Mouse (Mus musculus) forebrain, embryonic 15.5 days (tissue): ENCODE measurements around the gene Pde4d. TPM values are rescaled to one million over a fixed set of nuclear protein-coding genes. Genes with fewer than 3 reads are reported as not detected.
A peak's percentile ranks its signal among the peaks of the same experiment; 100 is the strongest.

Experiments
- ATAC-seq: fragments of 200-750 bp; cut with Nextera tagmentation; replicated peaks from 2 replicates; pipeline ENCODE4 v1.8.0; 2017; ENCODE audit warnings: mild to moderate bottlenecking, moderate TSS enrichment, moderate library complexity
- H3K27ac ChIP-seq: fragments of 300-500 bp; sonication (generic); replicated peaks from 2 replicates; pipeline ENCODE4 v1.5.1; 2015; ENCODE audit warnings: mild to moderate bottlenecking, inconsistent platforms
- H3K27me3 ChIP-seq: fragments of 300-500 bp; sonication (generic); 2 replicates; pipeline ENCODE4 v1.6.1; 2015; ENCODE audit warnings: inconsistent platforms
- H3K36me3 ChIP-seq: fragments of 300-500 bp; sonication (generic); 2 replicates; pipeline ENCODE4 v1.6.1; 2015; ENCODE audit warnings: mild to moderate bottlenecking, inconsistent platforms
- H3K4me1 ChIP-seq: fragments of 300-500 bp; sonication (generic); 2 replicates; pipeline ENCODE4 v1.6.1; 2015; ENCODE audit warnings: inconsistent platforms
- H3K4me2 ChIP-seq: fragments of 300-500 bp; sonication (generic); replicated peaks from 2 replicates; pipeline ENCODE4 v1.6.1; 2015; ENCODE audit warnings: mild to moderate bottlenecking, inconsistent platforms
- H3K4me3 ChIP-seq: fragments of 300-500 bp; sonication (generic); 2 replicates; pipeline ENCODE4 v1.5.1; 2015; ENCODE audit warnings: mild to moderate bottlenecking, inconsistent platforms
- H3K9ac ChIP-seq: fragments of 300-500 bp; sonication (generic); replicated peaks from 2 replicates; pipeline ENCODE4 v1.6.1; 2015; ENCODE audit warnings: mild to moderate bottlenecking, inconsistent platforms
- H3K9me3 ChIP-seq: fragments of 300-500 bp; sonication (generic); 2 replicates; pipeline ENCODE4 v1.6.1; 2016; ENCODE audit warnings: inconsistent platforms
- WGBS: fragments of 180-500 bp; shearing (Covaris S2); methylation state at CpG from one replicate; pipeline ENCODE4 v1.1.7; 2015; ENCODE audit warnings: mixed read lengths; 5-methylcytosine and 5-hydroxymethylcytosine counted together
- polyA plus RNA-seq: library from polyadenylated mRNA; unstranded; fragments of >200 nt; fragmentation: Nextera tagmentation; extraction: Ambion mirVana; gene quantifications from 2 replicates; pipeline ENCODE4 v1.2.1, GENCODE M21; 2015

Pde4d gene
- polyA plus RNA-seq, 1 experiment from 2014 or later, result 16.3 TPM

GRCm38 (mm10) chr13:109096654-109097053 lies 646.9 kb downstream of the Pde4d start:
- no peak overlapping the region for H3K27ac ChIP-seq
- ATAC-seq, result no peak
- H3K4me3 ChIP-seq, result no peak overlapping the region
- H3K9me3 ChIP-seq, result no peaks in the 10 kb centered on the region
- no peak overlapping the region for H3K9ac ChIP-seq
- no peaks in the 10 kb centered on the region for H3K36me3 ChIP-seq
- H3K4me1 ChIP-seq, result peaks cover 2% of the 10 kb centered on the region; the same call in 1 of the 2 replicates
- H3K27me3 ChIP-seq, result no peaks in the 10 kb centered on the region
- 92% methylated on average over 2 of the region's 2 CpGs for WGBS
- no peak overlapping the region for H3K4me2 ChIP-seq

- H3K4me3 ChIP-seq, result peak overlapping the region; percentile 64
- under 1% methylated on average over 8 of the region's 8 CpGs for WGBS
- peaks cover 16% of the 10 kb centered on the region for H3K4me1 ChIP-seq
- H3K36me3 ChIP-seq, result no peaks in the 10 kb centered on the region
- peak overlapping the region; percentile 95 for H3K4me2 ChIP-seq
- no peak overlapping the region for H3K27ac ChIP-seq
- peak overlapping the region; percentile 70 for H3K9ac ChIP-seq
- H3K27me3 ChIP-seq, result peaks cover 5% of the 10 kb centered on the region; the same call in 1 of the 2 replicates
- no peaks in the 10 kb centered on the region for H3K9me3 ChIP-seq
- peak; percentile 48 for ATAC-seq
These were observed 666.2 kb downstream of the Pde4d start for GRCm38 (mm10) chr13:109116004-109116341.

GRCm38 (mm10) chr13:109116342-109117201 lies 666.8 kb downstream of the Pde4d start:
- WGBS, result under 1% methylated on average over 60 of the region's 63 CpGs
- ATAC-seq, result peak; percentile 89
- Histone ChIP-seq H3K4me2 (peak overlapping the region; percentile 95), H3K36me3 (no peaks in the 10 kb centered on the region), H3K27ac (no peak overlapping the region), H3K9me3 (no peaks in the 10 kb centered on the region), H3K9ac (peak overlapping the region; percentile 70), H3K4me3 (peak overlapping the region; percentile 64), H3K27me3 (peaks cover 5% of the 10 kb centered on the region; the same call in 1 of the 2 replicates), H3K4me1 (peaks cover 16% of the 10 kb centered on the region)

GRCm38 (mm10) chr13:109117210-109117791 lies 667.6 kb downstream of the Pde4d start:
- no peak overlapping the region for H3K27ac ChIP-seq
- H3K27me3 ChIP-seq, result peaks cover 5% of the 10 kb centered on the region; the same call in 1 of the 2 replicates
- peaks cover 16% of the 10 kb centered on the region for H3K4me1 ChIP-seq
- no peaks in the 10 kb centered on the region for H3K36me3 ChIP-seq
- WGBS, result 10% methylated on average over 14 of the region's 14 CpGs
- H3K4me3 ChIP-seq, result peak overlapping the region; percentile 64
- no peaks in the 10 kb centered on the region for H3K9me3 ChIP-seq
- peak; percentile 41 for ATAC-seq
- H3K4me2 ChIP-seq, result peak overlapping the region; percentile 95
- H3K9ac ChIP-seq, result peak overlapping the region; percentile 70; the same call in 1 of the 2 replicates

GRCm38 (mm10) chr13:109118296-109118800 lies 668.6 kb downstream of the Pde4d start:
- Histone ChIP-seq H3K4me3 (no peak overlapping the region), H3K27ac (no peak overlapping the region), H3K4me2 (no peak overlapping the region), H3K9ac (no peak overlapping the region), H3K9me3 (no peaks in the 10 kb centered on the region), H3K27me3 (peaks cover 5% of the 10 kb centered on the region; the same call in 1 of the 2 replicates), H3K36me3 (no peaks in the 10 kb centered on the region), H3K4me1 (peaks cover 16% of the 10 kb centered on the region)
- 69% methylated on average over 1 of the region's 1 CpGs for WGBS
- ATAC-seq, result no peak

- Histone ChIP-seq H3K9me3 (no peaks in the 10 kb centered on the region), H3K4me2 (no peak overlapping the region), H3K27me3 (no peaks in the 10 kb centered on the region), H3K27ac (no peak overlapping the region), H3K4me1 (peaks cover 6% of the 10 kb centered on the region), H3K4me3 (no peak overlapping the region), H3K9ac (no peak overlapping the region), H3K36me3 (no peaks in the 10 kb centered on the region)
- WGBS, result 54% methylated on average over 3 of the region's 3 CpGs
- no peak for ATAC-seq
These were observed 672.1 kb downstream of the Pde4d start for GRCm38 (mm10) chr13:109121867-109122266.

GRCm38 (mm10) chr13:109136405-109136804 lies 686.7 kb downstream of the Pde4d start:
- H3K27me3 ChIP-seq, result no peaks in the 10 kb centered on the region
- no peak overlapping the region for H3K27ac ChIP-seq
- no peaks in the 10 kb centered on the region for H3K36me3 ChIP-seq
- WGBS, result 68% methylated on average over 4 of the region's 4 CpGs
- H3K9me3 ChIP-seq, result no peaks in the 10 kb centered on the region
- no peak overlapping the region for H3K9ac ChIP-seq
- H3K4me1 ChIP-seq, result no peaks in the 10 kb centered on the region
- H3K4me3 ChIP-seq, result no peak overlapping the region
- no peak for ATAC-seq
- no peak overlapping the region for H3K4me2 ChIP-seq

GRCm38 (mm10) chr13:109158703-109159102 lies 709.0 kb downstream of the Pde4d start:
- Histone ChIP-seq H3K4me1 (no peaks in the 10 kb centered on the region), H3K4me2 (no peak overlapping the region), H3K27me3 (no peaks in the 10 kb centered on the region), H3K9me3 (no peaks in the 10 kb centered on the region), H3K27ac (no peak overlapping the region), H3K36me3 (no peaks in the 10 kb centered on the region), H3K9ac (no peak overlapping the region), H3K4me3 (no peak overlapping the region)
- no peak for ATAC-seq
- 78% methylated on average over 3 of the region's 3 CpGs for WGBS

- Histone ChIP-seq H3K36me3 (no peaks in the 10 kb centered on the region), H3K9me3 (no peaks in the 10 kb centered on the region), H3K27me3 (no peaks in the 10 kb centered on the region), H3K4me3 (no peak overlapping the region), H3K4me1 (no peaks in the 10 kb centered on the region), H3K27ac (no peak overlapping the region), H3K4me2 (no peak overlapping the region), H3K9ac (no peak overlapping the region)
- ATAC-seq, result no peak
- 36% methylated on average over 9 of the region's 9 CpGs for WGBS
These were observed 719.0 kb downstream of the Pde4d start for GRCm38 (mm10) chr13:109168556-109169334.

GRCm38 (mm10) chr13:109169335-109169606 lies 719.5 kb downstream of the Pde4d start:
- no peak for ATAC-seq
- WGBS, result 64% methylated on average over 2 of the region's 2 CpGs
- H3K9ac ChIP-seq, result no peak overlapping the region
- H3K27ac ChIP-seq, result no peak overlapping the region
- H3K4me1 ChIP-seq, result no peaks in the 10 kb centered on the region
- H3K4me3 ChIP-seq, result no peak overlapping the region
- no peak overlapping the region for H3K4me2 ChIP-seq
- no peaks in the 10 kb centered on the region for H3K9me3 ChIP-seq
- H3K36me3 ChIP-seq, result no peaks in the 10 kb centered on the region
- H3K27me3 ChIP-seq, result no peaks in the 10 kb centered on the region

- H3K27me3 ChIP-seq, result no peaks in the 10 kb centered on the region
- H3K9ac ChIP-seq, result no peak overlapping the region
- no peaks in the 10 kb centered on the region for H3K9me3 ChIP-seq
- H3K4me2 ChIP-seq, result no peak overlapping the region
- ATAC-seq, result no peak
- no peaks in the 10 kb centered on the region for H3K4me1 ChIP-seq
- no peaks in the 10 kb centered on the region for H3K36me3 ChIP-seq
- no peak overlapping the region for H3K4me3 ChIP-seq
- 82% methylated on average over 7 of the region's 7 CpGs for WGBS
- H3K27ac ChIP-seq, result no peak overlapping the region
These were observed 721.9 kb downstream of the Pde4d start for GRCm38 (mm10) chr13:109171688-109172087.

GRCm38 (mm10) chr13:109175281-109175680 lies 725.5 kb downstream of the Pde4d start:
- Histone ChIP-seq H3K4me1 (no peaks in the 10 kb centered on the region), H3K27ac (no peak overlapping the region), H3K9me3 (no peaks in the 10 kb centered on the region), H3K4me2 (no peak overlapping the region), H3K4me3 (no peak overlapping the region), H3K9ac (no peak overlapping the region), H3K36me3 (no peaks in the 10 kb centered on the region), H3K27me3 (no peaks in the 10 kb centered on the region)
- WGBS, result 89% methylated on average over 6 of the region's 6 CpGs
- no peak for ATAC-seq
